Mouse (Mus musculus) C2C12 (cell line): Measurements from ENCODE around the gene Nkx6-1.

Experiments
- CEBPB ChIP-seq: IDR thresholded peaks from one replicate; pipeline ENCODE4 v1.6.1; 2011; ENCODE audit warnings: low read depth, mild to moderate bottlenecking, control low read depth, moderate library complexity
- CTCF ChIP-seq: IDR thresholded peaks from one replicate; pipeline ENCODE4 v1.5.1; 2011; ENCODE audit not compliant: control insufficient read depth, insufficient read depth, insufficient read length
- MAX ChIP-seq: IDR thresholded peaks from one replicate; pipeline ENCODE4 v1.6.1; 2011; ENCODE audit warnings: mild to moderate bottlenecking, control low read depth
- MYOD1 ChIP-seq: IDR thresholded peaks from one replicate; pipeline ENCODE4 v1.6.1; 2011; ENCODE audit warnings: low read depth; ENCODE audit not compliant: control insufficient read depth, insufficient read length
- MYOG ChIP-seq: IDR thresholded peaks from one replicate; pipeline ENCODE4 v1.6.1; 2011; ENCODE audit not compliant: control insufficient read depth, insufficient read length; ENCODE audit errors: extremely low read depth
- USF1 ChIP-seq: IDR thresholded peaks from one replicate; pipeline ENCODE4 v1.6.1; 2011; ENCODE audit warnings: low read depth, mild to moderate bottlenecking, control low read depth, moderate library complexity

DNA sequence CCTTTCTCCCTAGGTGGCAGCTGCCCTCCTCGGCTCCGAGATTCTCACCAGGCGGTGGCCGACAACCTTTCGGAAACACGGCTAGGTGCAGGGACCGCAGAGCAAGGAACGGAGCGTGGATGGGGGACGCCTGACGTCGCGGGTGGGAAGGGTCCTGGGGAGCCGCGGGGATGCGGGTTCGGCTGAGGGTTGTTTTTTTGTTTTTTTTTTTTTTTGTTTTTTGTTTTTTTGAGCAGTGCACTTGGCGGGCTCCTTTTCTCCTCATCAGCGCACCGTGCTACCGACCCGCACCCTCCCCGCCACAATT lies 5.9 kb downstream of the Nkx6-1 start:
- no peak for TF ChIP-seq MAX
- TF ChIP-seq CTCF = no peak
- no peak for TF ChIP-seq USF1
- no peak for TF ChIP-seq MYOD1
- no peak for TF ChIP-seq MYOG
- TF ChIP-seq CEBPB = no peak
